Mouse (Mus musculus) layer of hippocampus, adult 9-10 months (tissue): ENCODE results near the gene Wdr27.
"Not testable (repeated sequence)": the region's sequence is repeated elsewhere in the genome, so short reads cannot be mapped to it uniquely, and the experiment has no call there.

Experiments used
- DNase-seq: peaks from one replicate; pipeline ENCODE4 v3.0.0; 2022; ENCODE audit warnings: low spot score

Wdr27 gene

DNA sequence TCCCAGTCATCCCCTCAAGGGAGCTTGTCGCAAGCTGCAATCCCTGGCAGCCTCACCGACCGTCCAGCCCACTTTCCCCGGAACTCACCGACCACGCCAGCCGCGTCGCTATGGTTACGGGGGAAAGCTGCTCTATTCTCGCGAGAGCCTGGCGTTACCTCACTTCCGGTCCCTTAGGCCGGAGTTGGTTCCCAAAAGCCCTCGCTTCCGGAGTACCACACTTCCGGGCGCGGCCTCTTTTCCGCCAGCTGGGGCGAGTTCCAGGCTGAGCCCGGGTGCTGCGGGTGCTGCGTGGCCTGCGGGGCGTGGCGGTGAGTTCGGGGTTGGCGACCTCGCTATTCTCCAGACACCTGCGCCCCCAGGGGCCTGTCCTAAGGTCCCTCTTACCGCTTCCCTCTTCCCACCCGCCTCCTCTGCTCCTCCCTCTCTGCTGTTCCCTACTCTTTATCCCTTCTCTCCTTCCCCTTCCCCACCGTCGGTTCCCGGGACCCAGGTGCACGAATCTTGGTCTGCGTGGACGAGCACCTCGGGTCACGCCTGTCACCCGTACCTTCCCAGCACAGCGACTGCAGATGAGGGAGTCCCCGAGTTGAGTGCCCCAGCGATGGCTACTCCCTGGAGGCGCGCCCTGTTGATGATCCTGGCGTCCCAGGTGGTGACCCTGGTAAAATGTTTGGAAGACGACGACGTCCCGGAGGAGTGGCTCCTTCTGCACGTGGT lies at the start of gene Wdr27, which contains the start of gene 1600012H06Rik:
Wdr27 (minus strand) TSS at position 150 of the 720 bp plus-strand sequence.
1600012H06Rik (plus strand) TSS at position 176 of the 720 bp plus-strand sequence.
- peak; percentile 94 for DNase-seq

GRCm38 (mm10) chr17:14992522-14993138 lies 49.7 kb upstream of the Wdr27 start:
- not testable (repeated sequence) for DNase-seq

DNA sequence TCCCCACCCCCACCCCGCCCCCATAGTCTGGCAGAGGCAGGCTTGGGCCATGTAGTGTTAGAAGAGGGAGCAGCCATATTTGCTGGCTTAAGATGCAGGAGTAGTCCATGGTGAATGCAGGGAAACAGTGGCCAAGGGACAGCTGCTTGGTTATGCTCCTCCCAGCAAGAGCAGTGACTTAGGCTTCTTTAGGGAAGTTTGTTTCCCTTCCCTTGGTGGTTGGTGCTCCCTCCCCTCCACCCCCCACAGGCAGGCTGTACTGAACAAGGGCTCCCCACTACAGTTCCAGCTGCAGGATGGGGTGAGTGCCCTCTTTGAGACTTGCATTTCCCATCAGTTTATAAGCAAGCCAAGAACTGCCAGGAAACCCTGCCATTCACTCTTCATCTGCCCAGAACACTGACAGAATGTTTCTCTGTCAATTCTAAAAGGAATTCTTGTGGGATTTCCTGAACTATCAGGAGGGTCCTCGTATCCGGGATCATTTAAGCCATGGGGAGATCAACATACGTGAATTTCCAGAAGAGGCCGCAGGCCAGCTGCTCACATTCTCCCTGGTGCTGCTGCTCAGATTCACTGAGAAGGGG lies 47.3 kb upstream of the Wdr27 start:
- DNase-seq: not testable (repeated sequence)

DNA sequence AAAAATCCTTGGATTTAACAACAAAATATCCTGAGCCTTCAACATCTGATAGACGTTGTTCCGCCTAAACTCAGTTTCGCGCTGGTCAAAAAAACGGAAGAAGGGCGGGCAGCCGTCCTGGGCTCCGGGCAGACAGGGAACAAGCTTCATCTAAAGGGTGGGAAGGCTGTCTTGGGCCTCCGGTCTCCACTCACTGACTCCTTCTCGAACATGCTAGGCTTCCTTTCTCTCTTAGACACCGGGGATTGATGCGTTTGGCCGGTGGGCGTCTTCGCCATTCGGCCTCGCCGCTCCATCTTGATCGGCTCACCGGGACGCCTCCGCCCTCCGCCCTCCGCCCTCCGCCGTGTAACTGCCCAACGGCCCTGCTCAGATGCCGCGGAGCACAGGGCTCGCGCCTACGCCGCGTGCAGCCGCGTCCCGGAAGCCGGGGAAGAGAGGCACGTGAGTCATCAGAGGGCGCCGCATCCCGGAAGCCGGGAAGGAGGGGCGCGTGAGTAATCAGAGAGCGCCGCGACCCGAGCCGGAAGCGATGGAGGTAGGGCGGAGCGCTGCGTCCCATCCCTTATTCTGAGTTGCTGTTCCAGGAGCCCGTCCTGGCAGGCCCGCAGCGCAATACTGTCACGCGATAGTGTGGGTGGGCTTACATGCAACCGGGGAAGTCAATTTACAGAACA lies 35.5 kb upstream of the Wdr27 start, which contains the start of the genes 9030025P20Rik and Gm3417:
9030025P20Rik (plus strand) TSS at position 107 of the 677 bp plus-strand sequence.
Gm3417 (minus strand) TSS at position 429 of the 677 bp plus-strand sequence.
- not testable (repeated sequence) for DNase-seq

DNA sequence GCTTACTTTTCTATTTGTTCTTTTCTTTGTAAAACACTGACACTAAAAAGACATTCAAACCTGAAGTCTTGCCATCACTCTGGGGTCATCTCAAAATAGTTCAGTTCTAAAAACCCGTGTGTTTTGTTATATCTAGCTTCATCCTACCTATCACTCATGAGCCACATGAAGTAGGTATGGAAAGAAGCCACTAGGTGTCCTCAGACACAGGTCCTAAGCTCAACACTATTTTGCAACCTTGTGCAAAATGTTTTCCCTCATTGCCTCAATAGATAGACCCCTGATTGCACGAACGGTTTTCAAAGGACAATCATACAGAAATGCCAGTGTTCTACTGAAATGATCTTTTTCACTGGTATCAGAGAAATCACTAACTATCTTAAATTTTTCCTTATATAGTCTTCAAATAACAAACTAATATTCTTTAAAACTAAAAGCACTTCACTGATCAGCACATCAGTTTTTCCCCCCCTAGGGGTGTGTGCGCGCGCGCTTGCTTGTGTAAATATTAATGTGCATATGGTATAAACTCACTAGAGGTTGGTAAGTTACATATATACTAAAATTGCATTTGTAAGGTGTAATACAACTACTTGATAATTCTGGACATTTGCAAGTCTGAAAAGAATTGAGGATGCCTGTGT lies 34.9 kb upstream of the Wdr27 start:
- not testable (repeated sequence) for DNase-seq

DNA sequence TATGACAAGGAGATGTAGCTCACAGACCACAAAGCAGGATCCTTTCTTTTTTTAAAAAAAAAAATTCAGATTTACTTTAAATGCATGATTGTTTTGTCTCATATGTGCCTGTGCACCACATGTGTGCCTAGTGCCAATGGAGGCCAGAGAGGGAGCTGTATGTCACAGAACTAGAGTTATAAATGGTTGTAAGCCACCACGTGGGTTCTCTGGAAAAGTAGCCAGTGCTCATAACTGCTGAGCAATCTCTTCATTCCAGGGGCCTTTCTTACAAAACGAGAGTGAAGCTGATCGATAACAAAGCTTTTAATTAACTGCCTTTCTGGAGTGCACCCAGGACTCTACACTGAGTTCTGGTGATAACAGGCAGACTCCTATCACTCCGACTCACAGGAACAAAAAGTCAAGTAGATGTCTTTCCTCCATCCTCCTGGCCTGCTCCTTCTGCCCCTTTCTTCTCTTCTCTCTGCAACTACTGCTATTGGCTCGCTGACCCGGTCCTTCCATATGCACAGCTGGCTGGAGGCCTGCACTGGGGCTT lies 25.5 kb upstream of the Wdr27 start:
- not testable (repeated sequence) for DNase-seq

- not testable (repeated sequence) for DNase-seq
Measured at GRCm38 (mm10) chr17:14961557-14962154, 18.7 kb upstream of the Wdr27 start.

DNA sequence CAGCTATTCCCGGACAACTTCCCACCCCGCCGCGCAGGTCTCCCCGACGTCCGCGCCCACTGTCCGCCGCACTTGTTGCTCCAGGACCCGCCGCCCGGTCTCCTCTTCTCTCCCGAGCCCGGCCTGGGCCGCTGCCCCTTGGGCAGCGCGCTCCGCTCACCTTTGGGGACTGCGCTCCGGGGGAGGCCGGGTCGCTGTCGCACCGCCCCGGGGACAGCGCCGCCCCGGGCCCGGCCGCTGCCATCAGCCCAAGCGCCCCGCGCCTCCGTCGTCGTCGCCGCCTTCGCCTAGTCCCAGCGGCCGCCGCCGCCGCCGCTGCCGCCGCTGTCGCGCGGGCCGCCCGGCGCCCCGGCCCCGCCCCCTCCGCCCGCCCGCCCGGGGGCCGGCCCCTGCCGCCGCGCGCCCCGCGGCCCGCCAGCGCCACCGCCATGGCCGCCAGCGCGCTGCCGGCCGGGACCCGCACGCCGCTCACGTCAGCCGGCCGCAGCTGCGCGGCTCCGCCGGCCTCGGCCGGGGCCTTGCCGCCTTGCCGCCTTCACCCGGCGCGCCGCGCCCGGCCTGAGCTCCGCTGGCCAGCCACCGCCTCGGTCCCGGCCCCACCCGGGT lies 18.1 kb upstream of the Wdr27 start, which contains the start of gene Phf10:
Phf10 (minus strand) TSS at position 323 of the 606 bp plus-strand sequence.
- not testable (repeated sequence) for DNase-seq

- no peak for DNase-seq
Measured at GRCm38 (mm10) chr17:14960520-14960919, 17.6 kb upstream of the Wdr27 start.

DNA sequence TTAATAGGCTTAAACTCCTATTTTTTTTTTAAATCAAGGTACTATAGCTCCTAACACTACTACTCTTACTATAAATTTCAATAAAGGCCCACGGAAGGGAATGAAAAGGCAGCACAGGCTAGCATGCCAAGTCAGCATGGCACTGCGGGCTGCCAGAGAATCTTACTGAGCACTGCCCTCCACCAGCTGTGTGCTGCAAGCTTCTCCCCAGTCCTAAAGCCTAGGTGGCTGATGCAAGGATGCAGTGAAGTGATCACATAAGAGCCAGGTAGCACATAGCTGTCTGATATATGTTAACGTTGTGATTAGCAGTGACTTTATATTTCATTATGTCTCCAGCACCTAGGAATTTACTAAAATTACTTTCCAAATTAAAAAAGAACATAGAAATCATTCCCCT lies 17.0 kb upstream of the Wdr27 start:
- DNase-seq: no peak

DNA sequence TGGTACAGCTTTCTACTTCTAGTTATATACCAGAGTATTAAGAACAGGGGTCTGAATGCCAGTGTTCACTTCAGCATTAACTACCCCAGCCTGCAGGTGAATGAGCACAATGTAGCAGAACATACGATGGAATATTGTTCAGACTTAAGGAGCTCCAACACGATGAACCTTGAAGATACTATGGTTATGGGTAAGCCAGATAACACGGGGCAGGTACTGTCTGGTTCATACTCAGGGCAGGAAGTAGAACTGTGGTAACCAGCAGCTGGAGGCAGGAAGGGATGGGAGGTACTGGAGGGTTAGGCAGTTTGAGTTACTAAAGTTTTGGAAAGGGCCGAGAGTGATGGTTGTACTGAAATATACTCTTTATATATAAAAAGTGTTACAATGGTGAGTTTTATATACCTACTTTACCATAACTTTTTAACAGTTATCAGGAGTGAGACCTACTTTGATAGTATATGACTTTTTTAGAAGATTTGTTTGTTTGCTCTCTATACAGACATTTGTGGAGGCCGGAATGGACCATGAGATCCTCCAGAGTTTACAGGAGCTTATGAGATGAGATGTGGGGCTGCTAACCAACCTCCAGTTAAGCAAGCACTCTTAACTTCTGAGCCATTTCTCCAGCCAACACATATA lies 15.8 kb upstream of the Wdr27 start:
- no peak for DNase-seq

DNA sequence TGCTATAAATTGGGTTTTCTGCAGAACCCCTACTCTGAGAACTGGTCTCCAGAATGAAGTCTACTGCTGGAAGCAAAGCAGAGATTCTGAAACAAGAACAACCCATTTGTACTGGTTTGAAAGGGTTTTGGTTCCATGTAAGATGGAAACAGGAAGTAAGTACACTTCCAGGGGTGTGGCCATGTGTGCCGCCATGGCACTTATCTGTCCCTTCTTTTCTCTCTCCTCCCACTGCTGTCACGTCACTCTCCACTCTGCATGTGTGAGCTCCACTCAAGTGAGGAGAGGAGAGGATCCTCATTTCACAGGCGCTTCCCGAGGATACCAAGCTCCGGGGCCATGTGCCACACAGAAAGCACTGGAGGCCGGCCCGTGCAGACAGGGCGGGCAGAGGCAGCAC lies 10.5 kb upstream of the Wdr27 start:
- DNase-seq: no peak

- no peak for DNase-seq
Measured at GRCm38 (mm10) chr17:14949161-14949827, 6.3 kb upstream of the Wdr27 start.

GRCm38 (mm10) chr17:14944551-14944950 lies 1.6 kb upstream of the Wdr27 start:
- no peak for DNase-seq

DNA sequence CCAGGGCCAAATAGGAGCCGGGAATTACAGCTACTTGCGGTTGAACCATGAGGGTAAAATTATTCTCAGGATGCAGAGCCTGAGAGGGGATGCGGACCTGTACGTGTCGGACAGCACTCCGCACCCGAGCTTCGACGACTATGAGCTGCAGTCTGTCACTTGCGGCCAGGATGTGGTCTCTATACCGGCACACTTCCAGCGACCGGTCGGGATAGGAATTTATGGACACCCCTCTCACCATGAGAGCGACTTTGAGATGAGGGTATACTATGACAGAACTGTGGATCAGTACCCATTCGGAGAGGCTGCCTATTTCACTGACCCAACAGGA lies 736 bp upstream of the Wdr27 start:
- no peak for DNase-seq

- not testable (repeated sequence) for DNase-seq
Measured at GRCm38 (mm10) chr17:14942181-14942580, 777 bp downstream of the Wdr27 start.

DNA sequence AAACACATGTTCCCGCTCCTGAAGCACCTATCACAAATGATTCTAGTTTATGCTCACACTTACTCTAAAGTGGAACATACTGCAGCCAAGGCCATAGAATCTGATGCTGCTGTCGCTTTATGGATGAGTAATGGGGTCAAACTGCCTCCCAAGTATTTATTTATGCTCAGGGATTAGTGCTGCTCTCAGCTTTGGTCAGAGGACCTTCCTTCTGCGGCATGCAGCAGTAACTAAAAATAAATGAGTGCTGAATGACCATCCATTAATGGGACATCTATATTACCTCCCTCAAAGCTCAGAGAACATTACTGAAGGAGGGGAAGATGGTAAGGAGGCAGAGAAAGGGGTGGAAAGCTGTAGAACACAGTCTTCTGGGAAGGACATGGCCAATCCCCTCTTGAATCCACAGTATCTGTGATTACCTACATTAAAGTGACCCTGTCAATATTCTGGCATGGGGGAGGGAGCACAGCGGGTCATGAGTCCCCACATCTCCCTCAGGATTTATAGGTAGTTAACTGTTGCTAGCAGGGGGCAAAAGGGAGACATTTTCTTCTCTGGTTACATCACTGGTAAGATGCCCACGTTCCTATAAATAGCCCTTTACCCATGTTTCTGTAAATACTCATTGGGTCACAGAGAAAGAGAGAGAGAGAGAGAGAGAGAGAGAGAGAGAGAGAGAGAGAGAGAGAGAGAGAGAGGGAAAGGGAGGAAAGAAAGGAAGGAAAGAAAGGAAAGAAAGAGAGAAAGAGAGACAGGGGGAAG lies 6.9 kb downstream of the Wdr27 start:
- DNase-seq: no peak

GRCm38 (mm10) chr17:14935280-14935679 lies 7.7 kb downstream of the Wdr27 start:
- not testable (repeated sequence) for DNase-seq

- DNase-seq: no peak
Measured at GRCm38 (mm10) chr17:14931469-14931868, 11.5 kb downstream of the Wdr27 start.
